Mouse (Mus musculus): Measurements from ENCODE around the gene Cab39. TPM values are rescaled to one million over a fixed set of nuclear protein-coding genes. Genes with fewer than 3 reads are reported as not detected.

The Cab39 gene
- total and polyA plus RNA-seq, 3 experiments, result 90.2 to 239 (median 111) TPM

- Histone ChIP-seq H3K27ac (ENCODE audit: insufficient read depth, low read depth) (no peak overlapping the region), H3K4me1 (ENCODE audit: control insufficient read depth in 1 of 2, insufficient read depth in 2 of 2) (peaks cover 8 to 69% of the 10 kb centered on the region in 2 experiments), H3K4me2 (ENCODE audit: insufficient read depth, low read depth, poor library complexity, severe bottlenecking) (no peak overlapping the region), H3K9ac (ENCODE audit: insufficient read depth, low read depth) (no peak overlapping the region), H3K36me3 (replicated peaks in 1 of 2; ENCODE audit: control insufficient read depth in 1 of 2, insufficient read depth in 1 of 2, low read length in 1 of 2) (peaks cover 8 to 57% of the 10 kb centered on the region in 2 experiments), H3K27me3 (replicated peaks) (no peaks in the 10 kb centered on the region), H3K9me3 (replicated peaks; ENCODE audit: low read length) (no peaks in the 10 kb centered on the region), H3K79me2 (replicated peaks; ENCODE audit: control insufficient read depth, extremely low read depth, insufficient read depth, poor library complexity, severe bottlenecking) (peaks cover 91% of the 10 kb centered on the region), H3K4me3 (replicated peaks in 1 of 3; ENCODE audit: low read depth in 2 of 3, low read length in 2 of 3, poor library complexity in 1 of 3) (no peak overlapping the region)
- peak; percentile 24 for DNase-seq (ENCODE audit: extremely low read depth)
- dilution Hi-C loops (cut with MboI; ENCODE audit: extremely low pct_ligation_motif_present, extremely low pct_unique_long_range_greater_than_20kb, low sequenced_read_pairs) (no loop called here), in situ Hi-C loops (cut with MboI; ENCODE audit: low pct_ligation_motif_present, low pct_unique_long_range_greater_than_20kb, low sequenced_read_pairs) (no loop called here)
- TF ChIP-seq POLR2A (IDR thresholded peaks at IDR 0.05; ENCODE audit: low read depth, low read length), result no peak
- TF ChIP-seq NRF1 (IDR thresholded peaks at IDR 0.05; ENCODE audit: low read depth, low read length), result no peak
- no peak for TF ChIP-seq E2F4 (IDR thresholded peaks at IDR 0.05; ENCODE audit: insufficient replicate concordance, low read depth, low read length)
- no peak for TF ChIP-seq POLR2AphosphoS2 (IDR thresholded peaks at IDR 0.05; ENCODE audit: low read depth, low read length)
- TF ChIP-seq MYC (IDR thresholded peaks at IDR 0.05; ENCODE audit: low read depth, low read length), result no peak
- TF ChIP-seq BHLHE40 (IDR thresholded peaks at IDR 0.05; ENCODE audit: low read depth, low read length), result peak; percentile 76
- TF ChIP-seq MAX (IDR thresholded peaks at IDR 0.05; ENCODE audit: low read length), result no peak
- peak; percentile 23; the same call in 1 of the 2 replicates for TF ChIP-seq ZNF384 (IDR thresholded peaks at IDR 0.05; ENCODE audit: low read depth, low read length)
- peak; percentile 41 for TF ChIP-seq USF2 (conservative IDR thresholded peaks at IDR 0.05; ENCODE audit: low read depth, low read length)
- no peak for TF ChIP-seq EP300 (IDR thresholded peaks at IDR 0.05; ENCODE audit: low read length)
Observed at GRCm38 (mm10) chr1:85799776-85800175, 6.5 kb downstream of the Cab39 start.

GRCm38 (mm10) chr1:85802517-85802916 is 9.3 kb downstream of the Cab39 start:
- H3K4me3 ChIP-seq (replicated peaks in 1 of 3; ENCODE audit: low read depth in 2 of 3, low read length in 2 of 3, poor library complexity in 1 of 3), result no peak overlapping the region
- no peaks in the 10 kb centered on the region for H3K27me3 ChIP-seq (replicated peaks)
- peaks cover 90% of the 10 kb centered on the region for H3K79me2 ChIP-seq (replicated peaks; ENCODE audit: control insufficient read depth, extremely low read depth, insufficient read depth, poor library complexity, severe bottlenecking)
- no peaks in the 10 kb centered on the region for H3K9me3 ChIP-seq (replicated peaks; ENCODE audit: low read length)
- TF ChIP-seq MEF2A (IDR thresholded peaks at IDR 0.05; ENCODE audit: borderline replicate concordance, low read depth, low read length) (no peak), USF2 (conservative IDR thresholded peaks at IDR 0.05; ENCODE audit: low read depth, low read length) (no peak), TBP (conservative IDR thresholded peaks at IDR 0.05; ENCODE audit: low read depth, low read length) (no peak), RAD21 (IDR thresholded peaks at IDR 0.05; ENCODE audit: low read depth, low read length) (no peak)
- dilution Hi-C loops (cut with MboI; ENCODE audit: extremely low pct_ligation_motif_present, extremely low pct_unique_long_range_greater_than_20kb, low sequenced_read_pairs) (no loop called here), in situ Hi-C loops (cut with MboI; ENCODE audit: low pct_ligation_motif_present, low pct_unique_long_range_greater_than_20kb, low sequenced_read_pairs) (no loop called here)
- H3K36me3 ChIP-seq (replicated peaks in 1 of 2; ENCODE audit: control insufficient read depth in 1 of 2, insufficient read depth in 1 of 2, low read length in 1 of 2), result peaks cover 4 to 67% of the 10 kb centered on the region in 2 experiments
- DNase-seq (ENCODE audit: extremely low read depth), result no peak
- no peak overlapping the region for H3K9ac ChIP-seq (ENCODE audit: insufficient read depth, low read depth)
- H3K27ac ChIP-seq (ENCODE audit: insufficient read depth, low read depth), result no peak overlapping the region
- H3K4me1 ChIP-seq (ENCODE audit: control insufficient read depth in 1 of 2, insufficient read depth in 2 of 2), result peaks cover 6 to 74% of the 10 kb centered on the region in 2 experiments
- H3K4me2 ChIP-seq (ENCODE audit: insufficient read depth, low read depth, poor library complexity, severe bottlenecking), result no peak overlapping the region

DNA sequence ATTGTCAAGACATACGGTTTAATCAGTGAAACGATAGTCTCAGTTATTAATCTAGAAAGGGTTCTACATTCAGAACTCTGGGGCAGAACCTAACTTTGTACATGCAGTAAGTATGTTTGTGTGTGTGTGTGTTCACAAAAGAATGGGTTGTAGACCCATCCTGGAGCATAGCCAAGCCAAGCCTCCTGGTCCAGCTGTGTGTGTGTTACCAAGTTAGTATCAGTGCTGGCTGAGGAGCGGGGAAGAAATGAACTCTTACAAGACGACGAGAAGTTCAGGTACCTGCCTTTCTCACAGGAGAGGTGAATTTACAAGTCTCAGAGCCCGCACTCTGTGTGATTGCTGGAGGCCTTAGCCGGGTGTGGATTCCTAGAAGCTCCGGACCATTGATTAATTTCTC is 11.3 kb downstream of the Cab39 start:
- no peak overlapping the region for H3K9ac ChIP-seq (ENCODE audit: insufficient read depth, low read depth)
- no peak for TF ChIP-seq MAX (IDR thresholded peaks at IDR 0.05; ENCODE audit: low read length)
- TF ChIP-seq MXI1 (IDR thresholded peaks at IDR 0.05; ENCODE audit: low read depth, low read length), result no peak
- TF ChIP-seq POLR2A (IDR thresholded peaks at IDR 0.05; ENCODE audit: low read depth, low read length), result no peak
- no peak for TF ChIP-seq ELF1 (IDR thresholded peaks at IDR 0.05; ENCODE audit: low read depth, low read length)
- no peak for TF ChIP-seq MAFK (IDR thresholded peaks at IDR 0.05; ENCODE audit: insufficient replicate concordance, low read length)
- no peak for TF ChIP-seq JUND (conservative IDR thresholded peaks at IDR 0.05; ENCODE audit: low read depth, low read length)
- no peak for TF ChIP-seq ZC3H11A (IDR thresholded peaks at IDR 0.05; ENCODE audit: low read depth, low read length)
- TF ChIP-seq ZNF384 (IDR thresholded peaks at IDR 0.05; ENCODE audit: low read depth, low read length), result no peak
- TF ChIP-seq SMC3 (IDR thresholded peaks at IDR 0.05; ENCODE audit: low read depth, low read length), result no peak
- no peak for TF ChIP-seq ZKSCAN1 (IDR thresholded peaks at IDR 0.05; ENCODE audit: borderline replicate concordance, low read depth, low read length)
- TF ChIP-seq SIN3A (IDR thresholded peaks at IDR 0.05; ENCODE audit: low read length), result no peak
- TF ChIP-seq CHD1 (IDR thresholded peaks at IDR 0.05; ENCODE audit: low read depth, low read length), result no peak
- H3K79me2 ChIP-seq (replicated peaks; ENCODE audit: control insufficient read depth, extremely low read depth, insufficient read depth, poor library complexity, severe bottlenecking), result peaks cover 89% of the 10 kb centered on the region
- peaks cover 4 to 63% of the 10 kb centered on the region in 2 experiments for H3K36me3 ChIP-seq (replicated peaks in 1 of 2; ENCODE audit: control insufficient read depth in 1 of 2, insufficient read depth in 1 of 2, low read length in 1 of 2)
- H3K9me3 ChIP-seq (replicated peaks; ENCODE audit: low read length), result no peaks in the 10 kb centered on the region
- no peak overlapping the region for H3K4me2 ChIP-seq (ENCODE audit: insufficient read depth, low read depth, poor library complexity, severe bottlenecking)
- no peak for DNase-seq (ENCODE audit: extremely low read depth)
- H3K27ac ChIP-seq (ENCODE audit: insufficient read depth, low read depth), result no peak overlapping the region
- H3K4me3 ChIP-seq (replicated peaks in 1 of 3; ENCODE audit: low read depth in 2 of 3, low read length in 2 of 3, poor library complexity in 1 of 3), result no peak overlapping the region
- peaks cover 7 to 75% of the 10 kb centered on the region in 2 experiments for H3K4me1 ChIP-seq (ENCODE audit: control insufficient read depth in 1 of 2, insufficient read depth in 2 of 2)
- dilution Hi-C loops (cut with MboI; ENCODE audit: extremely low pct_ligation_motif_present, extremely low pct_unique_long_range_greater_than_20kb, low sequenced_read_pairs) (no loop called here), in situ Hi-C loops (cut with MboI; ENCODE audit: low pct_ligation_motif_present, low pct_unique_long_range_greater_than_20kb, low sequenced_read_pairs) (no loop called here)
- no peaks in the 10 kb centered on the region for H3K27me3 ChIP-seq (replicated peaks)
